Mouse (Mus musculus) spleen, adult 18-20 months (tissue): ENCODE results near the gene Zbtb22.
"Not testable (repeated sequence)": the region's sequence is repeated elsewhere in the genome, so short reads cannot be mapped to it uniquely, and the experiment has no call there.

Source experiments
- DNase-seq, 2 experiments: peaks; one replicate each; pipeline ENCODE4 v3.0.0; 2022; ENCODE audit warnings: mixed read lengths in 2 of 2

Gene Zbtb22

DNA sequence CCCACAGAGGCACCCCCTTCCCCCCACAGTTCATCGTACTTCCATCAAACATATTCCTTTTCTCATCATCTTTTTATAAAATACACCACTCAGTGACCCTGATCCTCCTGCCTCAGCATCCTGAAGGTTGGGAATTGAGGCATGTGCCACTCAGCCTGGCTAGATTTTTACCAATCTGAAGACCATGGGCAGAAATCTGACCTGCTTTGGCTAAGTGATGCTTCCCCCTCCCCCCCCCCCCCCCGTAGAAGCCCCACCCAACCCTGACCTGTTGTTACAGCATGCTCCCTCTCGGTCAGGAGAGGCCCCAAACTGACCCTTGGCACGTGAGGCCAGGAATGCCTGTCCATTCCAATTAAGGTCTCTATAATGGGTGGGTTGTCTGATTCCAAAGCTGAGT, 10.9 kb upstream of the Zbtb22 start, which contains the start of gene Platr17:
TSS of gene Platr17 (plus strand) at position 301 of the 400 bp plus-strand sequence.
- not testable (repeated sequence) for DNase-seq

DNA sequence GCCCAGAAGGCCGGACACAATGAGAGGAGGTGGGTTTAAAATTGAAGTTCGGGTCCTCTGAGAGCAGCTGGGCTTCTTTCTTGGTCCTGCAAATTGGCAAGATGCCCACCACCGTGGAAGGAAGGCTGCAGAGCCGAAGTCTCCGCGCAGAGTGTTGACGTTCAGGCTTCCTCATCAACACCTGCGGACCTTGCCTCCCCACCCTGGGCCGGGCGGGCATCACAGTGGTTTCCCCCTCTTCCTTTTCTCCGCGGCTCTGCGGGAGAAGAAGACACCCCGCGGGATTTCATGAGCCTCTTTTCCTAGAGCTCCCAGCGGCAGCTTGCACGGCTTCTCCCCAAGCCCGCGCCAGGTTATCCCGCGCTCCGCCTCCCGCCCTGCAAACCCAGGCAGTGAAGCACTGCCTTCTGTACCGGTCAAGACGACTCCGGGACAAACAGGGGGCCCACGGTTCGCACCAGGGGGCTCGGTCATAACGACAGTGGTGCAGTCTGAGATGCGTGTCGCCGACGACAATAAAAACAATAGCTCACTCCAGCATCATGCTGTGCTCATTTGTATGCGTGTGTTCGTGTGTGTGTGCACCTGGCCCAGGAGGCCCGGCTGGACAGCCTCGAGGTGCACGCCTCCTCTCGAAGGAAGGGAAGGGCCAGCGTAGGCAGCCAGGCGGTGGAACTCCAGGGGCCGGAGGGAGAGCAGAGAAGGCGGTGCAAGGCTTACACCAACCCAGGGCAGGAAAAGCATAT, 7.2 kb upstream of the Zbtb22 start:
- DNase-seq = peak in 1 of 2 experiments; percentile 53

DNA sequence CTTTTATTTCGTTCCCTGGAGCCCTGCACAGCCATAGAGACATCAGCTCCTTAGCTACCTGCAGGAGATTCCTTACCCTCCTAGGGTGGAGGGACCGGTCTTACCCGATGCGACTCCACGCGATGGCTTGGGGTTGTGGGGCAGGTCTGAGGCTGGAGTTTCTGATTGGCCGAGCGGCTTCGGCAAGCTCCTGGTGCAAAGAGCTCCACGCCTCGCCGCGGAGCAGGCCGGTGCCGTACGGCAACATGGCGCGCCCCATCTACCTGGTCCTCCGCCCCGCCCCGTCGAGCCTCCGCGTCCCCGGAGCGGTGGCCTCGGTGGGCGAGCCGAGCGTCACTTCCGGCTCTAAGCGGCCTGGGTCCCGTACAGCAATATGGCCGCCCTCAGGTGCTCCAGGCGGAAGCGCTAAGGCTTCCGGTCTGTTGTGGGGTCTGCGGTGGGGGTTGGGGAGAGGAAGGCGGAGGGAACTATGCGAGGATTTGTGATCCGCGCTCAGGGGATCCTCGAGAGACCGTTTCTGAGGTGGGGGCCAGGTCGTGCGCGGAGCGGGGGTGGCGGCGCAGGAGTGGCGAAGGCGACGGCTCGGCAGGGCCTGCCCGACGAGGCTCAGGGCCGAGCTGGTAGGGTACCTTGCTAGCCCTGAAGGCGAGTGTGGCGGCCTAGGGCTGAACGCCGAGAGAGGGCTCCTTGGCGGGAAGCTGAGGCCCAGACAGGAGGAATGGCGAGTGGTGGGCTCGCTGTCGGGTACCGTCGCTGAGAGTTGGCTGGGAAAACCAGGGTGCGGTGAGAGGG, 6.4 kb upstream of the Zbtb22 start, which contains the start of gene Daxx:
TSS of gene Daxx (plus strand) at position 338 of the 792 bp plus-strand sequence.
- peak; percentile 98 to 99 for DNase-seq

DNA sequence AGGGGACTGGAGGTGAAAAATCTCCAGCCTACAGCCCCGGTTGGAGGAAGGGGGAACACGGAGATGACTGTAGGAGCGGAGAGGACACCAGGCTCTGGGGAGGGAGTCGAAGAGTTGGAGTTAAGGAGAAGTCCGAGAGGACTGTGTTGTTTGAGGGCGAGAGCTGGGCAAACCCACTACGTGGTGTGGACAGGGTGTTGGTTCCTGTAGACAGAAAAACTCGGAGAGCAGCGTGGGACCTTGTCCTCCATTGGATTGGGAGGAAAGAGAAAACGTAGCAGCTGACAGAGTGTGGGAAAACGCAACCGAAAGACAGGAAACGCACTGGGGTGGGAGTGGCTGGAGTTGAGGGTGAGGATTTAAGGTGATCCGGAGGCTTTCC, 5.8 kb upstream of the Zbtb22 start:
- DNase-seq = no peak

DNA sequence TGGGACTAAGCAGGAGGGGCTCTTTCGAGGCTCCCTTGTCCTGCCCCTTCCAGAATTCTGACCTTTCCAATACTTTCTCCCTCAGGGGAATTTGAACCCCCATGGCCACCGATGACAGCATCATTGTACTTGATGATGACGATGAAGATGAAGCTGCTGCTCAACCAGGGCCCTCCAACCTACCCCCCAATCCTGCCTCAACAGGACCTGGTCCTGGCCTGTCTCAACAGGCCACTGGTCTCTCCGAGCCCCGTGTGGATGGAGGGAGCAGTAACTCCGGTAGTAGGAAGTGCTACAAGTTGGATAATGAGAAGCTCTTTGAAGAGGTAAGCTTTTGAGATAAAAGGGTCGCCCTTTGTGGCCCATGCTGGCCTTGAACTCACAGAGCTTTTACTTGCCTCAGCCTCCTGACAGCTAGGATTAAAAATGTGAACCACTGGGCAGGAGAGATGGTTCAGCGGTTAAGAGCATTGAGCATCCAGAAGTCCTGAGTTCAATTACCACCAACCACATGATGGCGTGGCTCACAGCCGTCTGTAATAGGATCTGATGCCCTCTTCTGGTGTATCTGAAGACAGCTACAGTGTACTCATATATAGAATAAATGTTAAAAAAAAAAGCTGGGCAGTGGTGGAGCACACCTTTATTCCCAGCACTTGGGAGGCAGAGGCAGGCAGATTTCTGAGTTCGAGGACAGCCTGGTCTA, 5.2 kb upstream of the Zbtb22 start:
- DNase-seq = no peak

DNA sequence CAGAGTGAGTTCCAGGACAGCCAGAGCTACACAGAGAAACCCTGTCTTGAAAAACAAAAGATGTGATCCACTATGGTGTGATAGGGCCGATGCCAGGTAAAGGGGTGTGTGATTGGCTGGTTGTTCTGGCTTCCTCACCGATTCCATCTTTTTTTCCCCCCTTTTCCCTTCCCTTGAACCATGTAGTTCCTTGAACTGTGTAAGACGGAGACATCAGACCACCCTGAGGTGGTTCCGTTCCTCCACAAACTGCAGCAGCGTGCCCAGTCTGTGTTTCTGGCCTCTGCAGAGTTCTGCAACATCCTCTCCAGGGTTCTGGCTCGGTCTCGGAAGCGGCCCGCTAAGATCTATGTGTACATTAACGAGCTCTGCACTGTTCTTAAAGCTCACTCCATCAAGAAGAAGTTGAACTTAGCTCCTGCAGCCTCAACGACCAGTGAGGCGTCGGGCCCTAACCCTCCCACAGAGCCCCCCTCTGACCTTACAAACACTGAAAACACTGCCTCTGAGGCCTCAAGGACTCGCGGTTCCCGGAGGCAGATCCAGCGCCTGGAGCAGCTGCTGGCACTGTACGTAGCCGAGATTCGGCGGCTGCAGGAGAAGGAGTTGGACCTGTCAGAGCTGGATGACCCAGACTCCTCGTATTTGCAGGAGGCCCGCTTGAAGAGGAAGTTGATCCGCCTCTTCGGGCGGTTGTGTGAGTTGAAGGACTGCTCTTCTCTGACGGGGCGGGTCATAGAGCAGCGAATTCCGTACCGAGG, 4.5 kb upstream of the Zbtb22 start:
- DNase-seq = no peak

DNA sequence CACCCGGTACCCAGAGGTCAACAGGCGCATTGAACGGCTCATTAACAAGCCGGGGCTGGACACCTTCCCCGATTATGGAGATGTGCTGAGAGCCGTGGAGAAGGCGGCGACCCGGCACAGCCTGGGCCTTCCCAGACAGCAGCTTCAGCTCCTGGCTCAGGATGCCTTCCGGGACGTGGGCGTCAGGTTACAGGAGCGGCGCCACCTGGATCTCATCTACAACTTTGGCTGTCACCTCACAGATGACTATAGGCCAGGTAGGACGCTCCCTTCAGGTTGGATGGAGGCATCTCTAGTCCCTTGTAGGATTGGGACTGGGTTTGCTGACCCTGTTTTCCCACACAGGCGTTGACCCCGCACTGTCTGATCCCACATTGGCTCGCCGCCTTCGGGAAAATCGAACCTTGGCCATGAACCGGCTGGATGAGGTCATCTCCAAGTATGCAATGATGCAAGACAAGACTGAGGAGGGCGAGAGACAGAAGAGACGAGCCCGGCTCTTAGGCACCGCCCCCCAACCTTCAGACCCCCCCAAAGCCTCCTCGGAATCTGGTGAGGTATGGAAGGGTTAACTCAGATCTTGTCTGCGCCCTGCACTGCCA, 3.8 kb upstream of the Zbtb22 start:
- DNase-seq = no peak

DNA sequence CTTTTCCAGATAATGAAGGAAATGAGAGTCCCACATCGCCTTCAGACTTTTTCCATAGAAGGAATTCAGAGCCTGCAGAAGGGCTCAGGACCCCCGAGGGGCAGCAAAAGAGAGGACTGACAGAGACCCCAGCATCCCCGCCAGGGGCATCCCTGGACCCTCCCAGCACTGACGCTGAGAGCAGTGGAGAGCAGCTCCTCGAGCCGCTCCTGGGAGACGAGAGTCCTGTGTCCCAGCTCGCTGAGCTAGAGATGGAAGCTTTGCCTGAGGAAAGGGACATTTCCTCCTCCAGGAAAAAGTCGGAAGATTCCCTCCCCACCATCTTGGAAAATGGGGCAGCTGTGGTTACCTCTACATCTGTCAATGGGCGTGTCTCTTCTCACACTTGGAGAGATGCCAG, 2.4 kb upstream of the Zbtb22 start:
- DNase-seq = no peak

DNA sequence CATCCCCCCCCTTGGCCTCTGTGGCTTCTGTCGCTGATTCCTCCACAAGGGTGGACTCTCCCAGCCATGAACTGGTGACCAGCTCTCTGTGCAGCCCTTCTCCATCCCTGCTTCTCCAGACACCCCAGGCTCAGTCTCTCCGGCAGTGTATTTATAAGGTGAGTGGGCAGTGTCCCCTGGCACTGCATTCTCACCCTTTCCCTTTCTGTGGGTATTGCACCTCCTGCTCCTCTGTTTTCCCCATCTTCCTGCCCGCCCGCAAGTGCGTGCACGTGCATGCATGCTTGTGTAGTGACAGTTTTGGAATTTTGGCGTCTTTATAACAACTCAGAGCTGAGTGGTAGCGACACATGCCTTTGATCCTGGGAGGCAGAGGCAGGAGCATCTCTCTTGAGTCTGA, 1.8 kb upstream of the Zbtb22 start:
- no peak for DNase-seq

DNA sequence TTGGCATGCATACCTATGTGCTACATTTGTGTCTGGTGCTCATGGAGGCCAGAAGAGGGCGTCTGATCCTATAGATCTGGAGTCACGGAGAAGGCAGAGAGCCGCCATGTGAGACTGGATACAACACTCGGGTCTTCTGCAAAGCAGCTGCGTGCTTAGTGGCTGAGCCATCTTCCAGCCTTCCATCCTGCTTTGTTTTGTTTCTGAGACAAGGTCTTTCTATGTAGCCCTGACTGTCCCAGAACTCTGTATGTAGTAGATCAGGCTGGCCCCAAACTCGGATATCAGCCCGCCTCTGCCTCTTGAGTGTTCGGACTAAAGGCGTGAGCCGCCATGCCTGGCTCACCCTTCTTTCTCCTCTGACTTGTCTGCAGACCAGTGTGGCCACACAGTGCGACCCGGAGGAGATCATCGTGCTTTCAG, 724 bp upstream of the Zbtb22 start:
- DNase-seq = no peak

DNA sequence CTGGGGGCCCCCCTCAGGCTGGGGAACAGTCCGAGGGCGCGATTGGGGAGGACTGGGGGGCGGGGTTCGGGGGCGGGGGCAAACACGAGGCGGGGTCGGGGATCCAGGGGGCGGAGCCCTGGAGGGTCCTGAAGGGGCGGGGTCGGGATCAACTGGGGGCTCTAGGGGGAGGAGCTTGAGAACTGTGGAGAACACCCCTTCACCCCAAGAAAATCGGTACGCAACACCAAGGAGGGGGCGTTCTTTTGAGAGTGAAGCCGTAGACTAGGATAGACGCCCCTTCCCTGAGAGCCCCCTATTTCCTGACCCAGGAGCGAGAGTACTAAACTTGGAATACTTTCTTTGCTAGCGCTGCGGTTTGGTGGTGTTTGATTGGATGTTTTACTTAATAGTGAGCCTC, 590 bp downstream of the Zbtb22 start:
- DNase-seq = no peak

DNA sequence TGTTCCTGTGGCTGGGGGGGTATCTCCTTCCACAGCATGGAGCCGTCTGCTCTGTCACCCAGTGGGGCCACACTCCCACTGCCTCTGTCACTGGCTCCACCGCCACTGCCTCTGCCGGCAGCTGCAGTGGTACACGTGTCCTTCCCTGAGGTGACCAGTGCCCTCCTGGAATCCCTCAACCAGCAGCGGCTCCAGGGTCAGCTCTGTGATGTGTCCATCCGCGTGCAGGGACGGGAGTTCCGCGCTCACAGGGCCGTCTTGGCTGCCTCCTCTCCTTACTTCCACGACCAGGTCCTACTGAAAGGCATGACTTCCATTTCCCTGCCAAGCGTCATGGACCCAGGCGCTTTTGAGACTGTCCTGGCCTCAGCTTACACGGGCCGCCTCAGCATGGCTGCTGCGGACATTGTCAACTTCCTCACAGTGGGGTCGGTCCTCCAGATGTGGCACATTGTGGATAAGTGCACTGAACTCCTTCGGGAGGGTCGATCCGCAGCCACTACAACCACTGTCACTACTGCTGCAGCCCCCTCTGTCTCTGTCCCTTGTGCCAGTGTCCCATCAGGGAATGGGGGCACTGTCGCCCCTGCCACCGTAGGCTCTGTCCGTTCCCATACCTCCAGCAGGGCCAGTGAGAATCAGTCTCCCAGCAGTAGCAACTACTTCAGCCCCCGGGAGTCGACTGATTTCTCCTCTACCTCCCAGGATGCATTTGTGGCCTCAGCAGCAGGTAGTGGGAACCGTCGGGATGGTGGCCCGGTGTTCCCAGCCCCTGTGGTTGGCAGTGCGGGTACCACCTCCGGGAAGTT, 1.3 kb downstream of the Zbtb22 start:
- DNase-seq = no peak

DNA sequence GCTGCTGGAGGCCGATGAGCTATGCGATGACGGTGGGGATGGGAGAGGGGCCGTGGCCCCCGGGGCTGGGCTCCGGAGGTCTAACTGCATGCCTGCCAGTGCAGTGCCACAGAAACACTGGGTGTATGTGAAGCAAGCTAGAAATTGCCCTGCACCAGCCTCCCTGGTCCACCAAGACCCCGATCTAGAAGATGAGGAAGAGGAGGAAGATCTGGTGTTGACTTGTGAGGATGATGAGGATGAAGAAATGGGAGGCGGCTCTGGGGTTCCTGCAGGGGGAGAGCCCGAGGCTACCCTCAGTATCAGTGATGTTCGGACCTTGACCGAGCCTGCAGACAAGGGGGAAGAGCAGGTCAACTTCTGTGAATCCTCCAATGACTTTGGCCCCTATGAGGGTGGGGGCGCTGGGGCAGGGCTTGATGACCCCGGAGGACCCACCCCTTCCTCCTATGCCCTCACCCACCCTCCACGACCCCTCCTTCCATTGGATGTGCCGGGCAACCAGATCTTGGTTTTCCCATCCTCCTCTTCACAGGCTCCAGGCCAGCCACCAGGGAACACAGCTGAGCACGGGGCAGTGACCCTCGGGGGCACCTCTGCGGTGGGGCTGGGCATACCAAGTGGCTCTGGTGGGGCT, 2.1 kb downstream of the Zbtb22 start:
- no peak for DNase-seq

DNA sequence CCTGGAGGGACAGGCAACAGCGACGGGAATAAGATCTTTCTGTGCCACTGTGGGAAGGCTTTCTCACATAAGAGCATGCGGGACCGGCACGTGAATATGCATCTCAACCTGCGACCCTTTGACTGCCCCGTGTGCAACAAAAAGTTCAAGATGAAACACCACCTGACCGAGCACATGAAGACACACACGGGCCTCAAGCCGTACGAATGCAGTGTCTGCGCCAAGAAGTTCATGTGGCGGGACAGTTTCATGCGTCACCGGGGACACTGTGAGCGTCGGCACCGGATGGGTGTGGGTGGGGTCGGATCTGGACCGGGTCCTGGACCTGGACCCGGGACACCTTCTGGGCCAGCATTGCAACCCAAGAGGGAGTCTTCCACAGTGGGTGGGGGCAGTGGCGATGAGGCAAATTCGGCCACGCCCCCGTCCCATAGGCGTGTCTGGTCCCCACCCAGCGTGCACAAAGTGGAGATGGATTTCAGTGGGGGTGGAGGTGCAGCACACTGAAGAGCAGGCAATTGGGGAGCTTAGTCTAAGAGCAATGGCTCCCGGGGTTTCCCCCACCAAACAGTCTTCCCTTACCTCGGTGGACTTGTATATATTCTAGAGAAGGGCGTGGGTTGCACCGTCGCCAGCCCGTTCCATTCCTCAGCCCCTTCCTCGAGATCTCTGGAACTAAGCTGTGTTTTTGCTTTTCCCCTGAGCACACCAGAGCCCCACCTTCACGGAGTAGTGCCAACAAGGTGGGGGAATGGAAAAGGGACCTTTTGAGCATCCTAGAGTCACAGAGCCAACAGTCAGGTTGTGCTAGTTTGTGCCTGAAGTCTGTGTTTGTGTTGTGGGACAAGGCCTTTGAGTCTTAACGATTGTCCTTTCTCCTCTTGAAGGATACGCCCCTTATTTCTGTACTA, 2.8 kb downstream of the Zbtb22 start:
- no peak for DNase-seq

DNA sequence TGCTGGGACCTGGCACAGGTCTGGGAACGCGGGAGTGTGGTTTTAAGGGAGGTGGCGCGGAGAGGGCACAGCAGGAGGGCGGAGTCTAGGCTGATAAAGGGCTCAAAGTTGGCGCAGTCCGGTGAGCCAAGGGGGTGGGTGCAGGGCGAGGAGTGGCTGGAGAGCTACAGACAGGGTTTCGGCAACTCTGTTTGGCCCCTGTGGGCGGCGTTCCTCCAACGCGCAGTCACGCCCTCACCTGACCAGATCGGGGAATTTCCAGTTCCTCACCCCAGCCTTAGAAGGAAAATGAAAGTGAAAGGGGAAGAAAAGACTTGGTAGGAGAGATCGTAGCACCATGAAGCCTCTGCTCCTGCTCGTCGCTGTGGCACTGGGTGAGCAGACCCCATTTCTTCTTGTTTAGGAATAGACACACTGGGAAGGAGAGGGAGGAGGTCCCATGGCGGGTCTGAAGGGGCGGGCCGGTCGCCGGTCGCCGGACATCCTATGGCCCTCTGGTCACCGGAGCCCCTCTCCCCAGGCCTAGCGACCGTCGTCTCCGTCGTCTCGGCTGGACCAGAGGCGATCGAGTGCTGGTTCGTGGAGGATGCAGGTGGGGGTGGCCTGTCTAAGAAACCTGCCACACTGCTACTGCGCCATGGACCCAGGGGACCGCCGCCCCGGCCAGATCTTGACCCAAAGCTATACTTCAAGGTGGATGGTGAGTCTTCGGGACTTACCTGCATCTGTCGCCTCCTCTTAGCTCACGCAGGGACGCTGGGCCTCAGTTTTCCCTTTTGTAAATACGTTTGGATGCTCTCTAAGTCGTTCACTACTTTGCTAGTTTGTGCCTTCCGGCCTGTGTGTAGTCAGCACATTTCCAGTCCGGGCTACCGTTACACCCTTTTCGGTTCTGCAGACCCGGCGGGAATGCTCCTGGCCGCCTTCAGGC, 3.9 kb downstream of the Zbtb22 start:
- peak; percentile 82 to 87 for DNase-seq

DNA sequence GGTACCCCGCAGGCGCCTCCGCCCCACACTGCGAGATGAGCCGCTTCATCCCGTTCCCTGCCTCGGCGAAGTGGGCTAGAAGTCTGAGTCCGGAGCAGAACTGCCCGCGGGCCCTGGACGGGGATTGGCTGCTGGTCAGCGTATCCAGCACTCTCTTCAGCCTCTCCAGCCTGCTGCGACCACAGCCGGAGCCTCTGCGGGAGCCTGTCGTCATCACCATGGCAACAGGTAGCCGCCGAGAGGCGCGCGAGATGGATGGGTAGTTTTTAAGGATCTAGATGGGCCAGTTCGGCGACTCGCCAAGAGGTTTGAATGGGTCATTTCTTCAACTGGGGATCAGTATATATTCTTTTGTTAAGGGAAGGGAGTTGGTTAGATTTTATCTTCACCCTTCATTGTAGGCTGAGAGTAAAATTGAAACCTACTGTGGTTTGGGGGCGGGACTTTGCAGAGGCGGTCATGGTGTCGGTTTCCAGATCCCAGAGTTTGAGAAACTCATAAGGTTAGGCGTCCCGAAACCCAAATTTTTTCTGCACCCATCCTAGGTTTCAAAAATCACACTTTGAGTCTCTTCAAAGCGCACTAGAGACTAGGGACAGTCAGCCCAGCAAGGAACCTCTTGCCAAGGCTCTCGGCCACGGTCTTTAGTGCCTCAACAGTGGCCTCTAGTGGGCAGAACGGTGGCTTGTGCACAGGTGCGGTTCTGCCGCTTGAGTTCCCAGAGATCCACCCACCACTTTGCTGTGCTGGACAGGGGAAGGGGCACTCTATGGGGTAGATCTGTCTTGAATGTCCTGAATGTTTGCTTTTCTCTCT, 4.8 kb downstream of the Zbtb22 start:
- DNase-seq = peak; percentile 73 to 86

DNA sequence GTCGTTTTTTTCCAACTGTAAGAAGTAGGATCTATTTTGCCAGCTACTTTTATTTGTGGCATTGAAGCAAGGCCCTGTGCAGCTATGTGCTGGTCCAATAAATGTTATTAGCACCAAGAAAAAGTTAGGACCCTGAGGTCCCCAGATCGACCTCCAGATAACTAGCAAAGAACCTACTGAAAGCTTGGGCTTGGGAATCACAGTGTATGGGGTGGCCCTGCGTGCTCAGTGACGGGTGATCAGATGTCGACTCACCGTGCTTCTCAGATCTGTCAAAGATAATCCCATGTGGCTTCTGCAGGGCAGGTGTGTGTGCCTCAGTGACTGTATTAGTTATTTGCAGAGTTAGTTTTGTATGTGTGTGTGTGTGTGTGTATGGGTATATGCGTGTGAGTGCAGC, 5.7 kb downstream of the Zbtb22 start:
- no peak for DNase-seq
